Mouse (Mus musculus): ENCODE measurements around the gene Prrt3.

Gene Prrt3

DNA sequence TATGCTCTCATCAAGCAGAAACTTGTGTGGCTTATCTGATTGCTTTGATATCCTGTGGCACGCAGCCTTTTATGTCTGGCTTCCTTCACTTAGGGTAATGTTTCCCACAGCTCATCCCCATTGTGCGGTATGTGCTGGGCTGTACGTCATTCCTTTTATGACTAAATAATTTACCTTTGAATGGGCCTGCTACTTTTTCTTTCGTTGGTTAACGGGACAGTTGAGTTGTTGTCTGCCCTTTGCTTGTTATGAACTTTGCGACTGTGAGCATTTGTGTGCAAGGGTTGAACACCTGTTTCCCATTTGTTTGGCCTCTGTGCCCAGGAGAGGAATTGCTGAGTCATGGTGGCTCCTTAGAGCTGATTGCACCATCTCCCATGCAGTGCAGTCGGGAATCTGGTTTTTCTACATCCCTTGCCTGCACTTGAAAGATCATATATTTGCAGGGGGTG lies 14.6 kb downstream of the Prrt3 start:
- DNase-seq: no peak

DNA sequence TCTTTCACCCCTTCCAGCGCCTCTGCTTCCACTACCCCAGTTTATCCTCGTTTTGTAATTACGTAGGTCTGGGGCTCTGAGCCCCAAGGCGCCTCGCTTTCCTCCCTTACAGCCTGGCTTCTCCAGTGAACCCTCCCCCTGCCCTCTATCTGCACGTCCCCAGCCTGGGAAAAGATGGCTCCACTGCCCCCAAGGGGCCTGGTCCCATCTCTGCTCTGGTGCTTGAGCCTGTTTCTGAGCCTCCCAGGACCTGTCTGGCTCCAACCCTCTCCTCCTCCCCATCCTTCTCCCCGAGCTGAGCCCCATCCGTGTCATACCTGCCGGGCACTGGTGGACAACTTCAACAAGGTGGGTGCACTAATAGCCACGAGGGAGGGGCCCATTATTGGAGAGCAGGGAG lies 18.0 kb downstream of the Prrt3 start:
- DNase-seq: peak; percentile 66

DNA sequence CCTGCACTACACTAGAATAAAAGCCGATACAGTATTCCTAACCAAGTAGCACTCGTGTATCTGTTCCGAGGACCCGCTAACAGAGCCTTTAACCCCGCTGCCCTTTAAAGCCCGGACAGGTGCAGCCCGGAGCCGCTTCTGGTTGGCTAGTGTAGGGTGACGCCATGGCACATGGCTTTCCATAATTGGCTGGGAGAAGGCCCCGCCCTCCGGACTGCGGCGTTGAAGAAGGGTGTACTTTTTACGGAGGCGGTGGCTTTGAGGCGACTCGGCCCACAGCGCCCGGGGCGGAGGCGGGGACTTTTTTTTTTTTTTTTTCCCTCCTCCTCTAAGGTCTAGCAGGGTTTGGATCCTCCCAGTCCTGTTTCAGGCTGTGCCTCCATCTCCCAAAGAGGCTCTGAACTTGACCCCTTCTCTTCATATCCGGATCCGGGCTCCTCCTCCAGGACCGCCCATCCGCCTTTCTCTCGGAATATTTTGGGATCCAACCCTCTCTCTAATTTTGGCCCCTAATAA lies 18.6 kb downstream of the Prrt3 start, which contains the start of gene Creld1:
Gene Creld1 (plus strand): TSS at position 198 of the 516 bp plus-strand sequence.
- peak; percentile 97 for DNase-seq

DNA sequence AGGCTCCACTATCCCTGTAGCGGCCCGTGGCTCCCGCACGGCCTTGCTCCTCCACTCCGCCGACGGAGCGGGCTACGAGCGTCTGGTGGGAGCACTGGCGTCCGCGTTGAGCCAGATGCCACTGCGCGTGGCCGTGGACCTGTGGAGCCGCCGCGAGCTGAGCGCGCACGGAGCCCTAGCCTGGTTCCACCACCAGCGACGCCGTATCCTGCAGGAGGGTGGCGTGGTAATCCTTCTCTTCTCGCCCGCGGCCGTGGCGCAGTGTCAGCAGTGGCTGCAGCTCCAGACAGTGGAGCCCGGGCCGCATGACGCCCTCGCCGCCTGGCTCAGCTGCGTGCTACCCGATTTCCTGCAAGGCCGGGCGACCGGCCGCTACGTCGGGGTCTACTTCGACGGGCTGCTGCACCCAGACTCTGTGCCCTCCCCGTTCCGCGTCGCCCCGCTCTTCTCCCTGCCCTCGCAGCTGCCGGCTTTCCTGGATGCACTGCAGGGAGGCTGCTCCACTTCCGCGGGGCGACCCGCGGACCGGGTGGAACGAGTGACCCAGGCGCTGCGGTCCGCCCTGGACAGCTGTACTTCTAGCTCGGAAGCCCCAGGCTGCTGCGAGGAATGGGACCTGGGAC lies 19.1 kb downstream of the Prrt3 start:
- DNase-seq: no peak

DNA sequence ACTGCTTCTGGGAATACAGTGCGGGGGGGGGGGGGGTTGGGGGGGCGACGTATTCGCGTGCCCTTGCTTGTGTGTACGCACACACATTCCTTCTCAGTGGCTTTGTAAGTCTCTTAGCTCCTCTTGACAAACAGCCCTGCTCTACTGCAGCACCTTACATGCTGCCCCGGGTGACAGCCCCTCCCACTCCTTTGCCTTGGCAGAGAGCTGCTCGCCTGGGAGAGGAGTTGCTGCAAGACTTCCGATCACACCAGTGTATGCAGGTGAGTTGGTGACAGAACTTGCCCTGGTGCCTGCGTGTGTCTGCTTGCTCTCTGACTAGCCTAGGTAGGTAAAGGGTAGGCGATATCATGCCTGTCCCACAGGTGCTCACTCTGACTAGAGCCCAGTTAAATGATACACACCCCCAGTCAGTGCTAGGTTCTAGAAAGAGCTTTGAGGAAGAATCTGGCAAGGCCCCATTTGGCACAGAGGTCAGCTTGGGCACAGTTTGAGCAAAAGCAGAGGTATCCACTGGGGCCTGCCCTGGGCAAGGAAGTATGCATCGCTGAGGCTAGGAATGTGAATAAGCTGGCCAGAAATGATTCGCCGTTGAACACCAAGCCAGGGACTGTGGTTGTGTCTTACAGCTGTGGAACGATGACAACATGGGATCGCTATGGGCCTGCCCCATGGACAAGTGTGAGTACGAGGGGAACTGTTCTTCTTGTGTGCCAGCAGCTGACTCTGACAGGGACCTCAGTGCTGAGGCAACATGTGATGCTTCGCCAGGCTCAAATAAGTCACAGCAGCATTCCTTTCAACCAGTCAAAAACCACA lies 21.0 kb downstream of the Prrt3 start:
- DNase-seq: no peak

DNA sequence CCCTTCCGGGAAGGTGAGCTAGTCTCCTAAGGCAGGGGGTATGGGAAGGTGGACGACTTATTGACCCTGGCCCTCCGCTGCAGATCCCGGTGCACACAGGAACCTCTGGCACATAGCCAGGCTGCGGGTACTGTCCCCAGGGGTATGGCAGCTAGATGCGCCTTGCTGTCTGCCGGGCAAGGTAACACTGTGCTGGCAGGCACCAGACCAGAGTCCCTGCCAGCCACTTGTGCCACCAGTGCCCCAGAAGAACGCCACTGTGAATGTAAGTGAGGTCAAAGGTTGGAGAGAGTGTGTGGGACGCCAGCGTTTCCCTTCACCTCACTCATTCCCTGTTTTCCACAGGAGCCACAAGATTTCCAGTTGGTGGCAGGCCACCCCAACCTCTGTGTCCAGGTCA lies 22.8 kb downstream of the Prrt3 start:
- DNase-seq: no peak

DNA sequence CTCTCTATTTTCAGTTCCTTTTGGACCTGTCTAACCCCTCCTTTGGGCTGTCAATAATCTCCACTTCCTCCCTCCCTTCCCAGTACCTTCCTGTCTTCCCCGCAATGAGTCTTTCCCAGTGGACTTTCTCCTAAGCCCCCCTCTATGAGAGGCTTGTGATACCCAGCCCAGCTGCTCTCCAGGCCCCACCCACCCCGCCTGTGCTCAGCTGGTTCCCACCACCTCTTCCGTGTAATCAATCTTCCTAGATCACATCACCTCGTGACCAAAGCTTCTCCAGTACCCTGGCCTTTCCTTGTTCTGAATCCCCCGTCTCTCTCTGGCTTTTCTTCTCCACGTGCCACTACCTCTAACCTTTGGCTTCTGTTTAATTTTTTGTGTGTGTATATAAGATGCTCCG lies 24.4 kb downstream of the Prrt3 start:
- no peak for DNase-seq

DNA sequence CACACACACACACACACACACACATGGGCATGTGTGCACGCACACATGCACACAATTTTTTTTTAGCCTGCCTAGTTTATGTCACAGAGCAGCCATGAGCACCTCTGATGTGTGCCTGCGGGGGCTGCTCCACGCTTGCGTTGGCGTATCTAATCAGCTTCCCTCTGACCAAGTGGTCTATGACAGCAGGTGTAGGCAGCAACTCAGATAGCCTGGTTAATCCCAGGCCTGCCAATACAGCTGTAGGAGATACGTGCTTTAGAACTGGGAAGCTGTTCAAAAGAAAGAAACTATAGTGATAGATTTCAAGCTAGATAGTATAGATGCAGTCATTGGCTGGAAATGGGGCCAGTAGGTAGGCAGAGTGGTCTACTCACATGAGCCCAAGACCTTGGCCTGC lies 28.0 kb downstream of the Prrt3 start:
- no peak for DNase-seq

DNA sequence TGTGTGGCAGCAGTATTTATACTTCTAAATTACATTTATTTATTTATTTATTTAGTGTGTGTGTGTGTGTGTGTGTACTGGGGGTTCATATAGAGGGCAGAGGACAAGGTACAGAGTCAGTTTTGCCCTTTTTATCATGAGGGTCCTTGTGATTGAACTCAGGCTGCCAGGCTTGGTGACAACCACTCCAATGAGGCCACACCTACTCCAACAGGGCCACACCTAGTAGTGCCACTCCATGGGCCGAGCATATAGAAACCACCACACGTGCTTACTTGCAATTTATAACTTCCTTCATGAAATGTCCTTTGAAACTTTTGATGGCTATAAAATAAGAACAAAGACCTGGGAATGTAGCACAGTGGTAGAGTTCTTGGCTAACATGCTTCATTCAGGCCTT lies 28.5 kb downstream of the Prrt3 start:
- DNase-seq: no peak

DNA sequence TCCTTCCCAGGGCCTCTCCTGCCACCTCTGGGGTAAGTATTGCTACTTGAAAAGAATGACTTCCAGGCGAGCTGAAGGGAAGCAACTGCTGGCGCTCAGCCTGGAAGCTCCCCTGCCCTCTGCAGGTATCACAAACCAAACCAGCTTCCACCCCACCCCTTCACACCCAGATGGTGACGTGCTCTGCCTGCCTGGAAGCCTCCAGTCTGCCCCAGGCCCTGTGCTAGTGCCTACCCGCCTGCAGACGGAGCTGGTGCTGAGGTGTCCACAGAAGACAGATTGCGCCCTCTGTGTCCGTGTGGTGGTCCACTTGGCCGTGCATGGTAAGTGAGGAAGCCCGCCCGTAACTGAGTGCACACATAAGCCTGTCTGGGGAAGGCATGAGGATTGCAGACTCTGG lies 29.7 kb downstream of the Prrt3 start:
- DNase-seq: no peak

DNA sequence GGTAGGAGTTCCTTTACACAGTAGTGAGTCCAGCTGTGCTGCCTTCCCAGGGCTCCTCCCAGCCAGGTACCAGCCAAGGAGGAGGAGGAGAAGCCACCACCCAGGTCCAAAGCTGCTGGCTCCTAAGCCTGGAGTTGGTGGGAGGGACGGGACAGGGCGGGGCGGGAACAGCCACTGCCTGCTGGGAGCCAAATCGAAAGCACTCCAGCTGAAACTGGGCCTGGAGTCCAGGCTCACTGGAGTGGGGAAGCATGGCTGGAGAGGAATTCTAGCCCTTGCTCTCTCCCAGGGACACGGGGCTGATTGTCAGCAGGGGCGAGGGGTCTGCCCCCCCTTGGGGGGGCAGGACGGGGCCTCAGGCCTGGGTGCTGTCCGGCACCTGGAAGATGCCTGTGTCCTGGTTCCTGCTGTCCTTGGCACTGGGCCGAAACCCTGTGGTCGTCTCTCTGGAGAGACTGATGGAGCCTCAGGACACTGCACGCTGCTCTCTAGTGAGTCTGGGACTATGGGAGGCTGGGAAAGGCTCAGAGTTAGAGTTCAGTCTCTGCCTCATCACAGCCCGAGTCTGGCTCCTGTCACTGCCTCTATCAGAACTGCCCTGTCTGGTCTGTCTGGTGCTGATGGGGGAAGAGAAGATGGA lies 30.3 kb downstream of the Prrt3 start, which contains the start of gene Il17rc:
Gene Il17rc (plus strand): TSS at position 131 of the 640 bp plus-strand sequence.
- peak; percentile 39 for DNase-seq

DNA sequence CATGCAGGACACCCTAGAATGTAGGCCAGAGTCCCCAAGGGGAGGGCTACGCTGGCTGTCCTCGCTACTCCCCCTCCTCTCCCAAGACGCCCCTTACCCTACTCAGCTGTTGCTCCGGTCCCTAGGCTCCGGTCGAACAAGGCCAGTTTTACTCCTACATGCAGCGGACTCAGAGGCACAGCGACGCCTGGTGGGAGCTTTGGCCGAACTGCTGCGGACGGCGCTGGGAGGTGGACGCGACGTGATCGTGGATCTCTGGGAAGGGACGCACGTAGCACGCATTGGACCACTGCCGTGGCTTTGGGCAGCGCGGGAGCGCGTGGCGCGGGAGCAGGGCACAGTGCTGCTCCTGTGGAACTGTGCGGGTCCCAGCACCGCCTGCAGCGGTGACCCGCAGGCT lies 32.3 kb downstream of the Prrt3 start:
- DNase-seq: peak; percentile 91

DNA sequence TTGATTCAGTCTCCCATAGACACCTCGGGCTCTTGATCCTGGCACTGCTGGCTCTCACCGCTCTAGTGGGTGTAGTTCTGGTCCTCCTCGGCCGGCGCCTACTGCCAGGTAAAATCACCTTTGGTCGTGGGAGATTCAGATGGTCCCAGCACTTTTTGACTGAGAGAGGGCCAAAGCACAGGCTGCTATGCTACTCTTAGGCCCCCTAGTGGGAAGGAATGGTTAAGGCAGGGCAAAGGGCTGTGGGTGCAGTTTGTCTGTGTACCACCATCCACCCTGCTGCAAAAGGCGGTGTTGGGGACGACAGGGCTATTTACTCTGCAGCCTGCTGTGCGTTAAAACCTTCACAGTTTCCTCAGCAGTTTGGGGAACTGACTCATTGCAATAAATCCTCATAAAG lies 32.7 kb downstream of the Prrt3 start:
- peak; percentile 84 for DNase-seq

DNA sequence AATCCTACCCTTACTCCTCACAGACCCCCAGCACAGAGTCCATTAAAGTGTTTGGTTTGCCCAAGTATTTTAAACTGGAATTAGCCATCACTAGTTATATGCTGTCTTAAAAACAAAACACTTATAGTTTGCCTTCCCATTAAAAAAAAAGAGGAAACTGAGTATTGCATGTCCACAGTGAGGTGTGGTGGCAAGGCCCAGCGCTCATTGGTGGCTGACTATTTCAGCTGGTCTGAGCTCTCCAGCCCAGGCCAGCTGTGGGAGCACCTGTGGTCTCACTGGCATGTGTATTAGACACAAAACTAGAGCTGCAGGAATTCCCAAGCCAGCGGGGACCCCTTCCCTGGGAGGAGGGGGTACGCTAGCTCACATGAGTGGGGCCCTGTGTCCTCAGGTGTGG lies 33.2 kb downstream of the Prrt3 start:
- no peak for DNase-seq

DNA sequence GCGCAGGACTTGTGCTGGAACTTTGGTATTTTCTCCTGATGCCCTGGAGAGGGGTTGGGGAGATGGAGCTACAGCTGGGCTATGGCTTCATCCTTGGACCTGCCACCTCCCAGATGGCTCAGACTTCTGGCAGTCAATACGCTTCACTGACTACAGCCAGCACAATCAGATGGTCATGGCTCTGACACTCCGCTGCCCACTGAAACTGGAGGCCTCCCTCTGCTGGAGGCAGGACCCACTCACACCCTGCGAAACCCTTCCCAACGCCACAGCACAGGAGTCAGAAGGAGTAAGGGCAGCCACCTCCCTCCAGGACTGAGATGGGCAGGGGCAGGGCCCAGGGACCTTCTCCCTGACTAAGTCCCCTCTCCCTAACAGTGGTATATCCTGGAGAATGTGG lies 36.1 kb downstream of the Prrt3 start:
- DNase-seq: peak; percentile 78

DNA sequence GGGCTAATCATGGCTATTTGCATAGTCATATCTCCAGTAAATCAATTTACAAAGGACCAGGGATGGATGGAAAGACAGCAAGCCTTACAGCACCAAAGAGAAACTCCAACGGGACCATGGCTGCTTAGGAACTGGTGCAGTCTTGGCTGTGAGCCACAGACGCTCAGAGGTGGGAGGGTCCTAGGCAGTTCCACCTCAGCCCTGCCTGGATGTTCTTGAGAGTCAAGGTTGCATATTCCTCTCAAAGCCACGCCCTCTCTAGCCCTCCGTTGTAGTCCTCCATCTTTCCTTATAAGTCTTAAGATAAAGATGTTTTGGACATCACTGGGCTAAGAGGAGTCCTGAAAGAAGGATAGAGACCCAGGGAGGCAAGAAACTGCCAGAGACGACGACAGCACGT lies 37.7 kb downstream of the Prrt3 start:
- no peak for DNase-seq

DNA sequence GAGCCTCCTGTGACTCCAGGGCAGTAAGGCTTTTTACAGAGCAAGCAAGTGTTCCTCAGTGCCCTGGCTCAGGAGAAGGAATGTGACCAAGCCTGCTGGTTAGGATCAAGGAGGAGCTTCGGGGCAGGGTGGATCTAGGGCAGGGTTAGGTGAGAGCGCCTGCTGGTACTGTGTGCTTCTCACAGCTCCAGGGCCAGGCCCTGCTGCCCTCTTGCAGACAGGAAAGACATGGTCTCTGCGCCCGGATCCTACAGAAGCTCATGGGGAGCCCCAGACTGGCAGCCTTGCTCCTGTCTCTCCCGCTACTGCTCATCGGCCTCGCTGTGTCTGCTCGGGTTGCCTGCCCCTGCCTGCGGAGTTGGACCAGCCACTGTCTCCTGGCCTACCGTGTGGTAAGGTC lies 43.1 kb downstream of the Prrt3 start:
- no peak for DNase-seq

DNA sequence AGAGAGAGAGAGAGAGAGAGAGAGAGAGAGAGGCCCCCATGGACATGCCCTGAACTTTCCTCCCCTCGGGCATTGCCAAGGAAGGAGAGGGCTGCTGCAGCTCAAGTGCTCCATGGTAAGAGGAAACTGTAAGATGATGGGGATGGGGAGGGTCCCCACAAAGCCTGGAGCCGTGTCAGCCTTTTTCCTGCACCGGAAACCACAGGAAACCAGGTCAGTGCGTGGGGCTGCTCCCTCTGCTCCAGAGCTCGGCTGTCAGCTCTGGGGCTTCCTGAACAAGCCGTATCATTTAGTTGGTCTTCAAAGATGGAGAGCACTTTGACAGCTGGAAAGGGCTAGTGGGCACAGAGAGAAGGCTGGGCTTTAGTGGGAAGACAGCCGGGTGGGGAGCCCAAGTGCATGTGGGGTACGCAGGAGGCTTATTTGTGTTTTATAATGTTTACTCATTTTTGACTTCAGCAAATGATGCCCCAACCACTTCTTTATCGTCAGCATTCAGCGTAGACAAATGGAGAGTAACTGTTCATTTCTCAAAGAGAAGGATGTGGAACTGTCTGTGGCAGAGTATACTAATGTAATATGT lies 43.7 kb downstream of the Prrt3 start, which contains the start of gene Il17re:
Gene Il17re (plus strand): TSS at position 533 of the 583 bp plus-strand sequence.
- DNase-seq: no peak

DNA sequence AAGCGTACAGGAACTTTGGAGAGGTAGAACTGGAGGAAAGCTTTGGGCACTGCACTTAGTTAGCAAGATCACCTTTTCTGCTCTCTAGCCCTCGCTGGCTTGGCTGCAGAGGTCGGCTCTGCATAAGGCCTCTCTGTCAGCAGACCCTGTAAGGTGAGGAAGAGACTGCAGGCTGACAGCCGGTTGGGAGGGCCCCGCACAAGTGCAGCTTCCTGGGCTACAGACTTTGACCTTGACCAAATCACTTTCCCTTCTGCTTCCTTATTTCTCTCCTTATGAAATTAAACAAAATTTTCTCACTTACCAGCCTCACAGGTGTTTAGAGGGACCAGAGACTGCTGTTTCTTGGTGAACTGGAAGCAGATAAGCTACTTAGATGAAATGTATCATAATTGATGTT lies 46.7 kb downstream of the Prrt3 start:
- no peak for DNase-seq

DNA sequence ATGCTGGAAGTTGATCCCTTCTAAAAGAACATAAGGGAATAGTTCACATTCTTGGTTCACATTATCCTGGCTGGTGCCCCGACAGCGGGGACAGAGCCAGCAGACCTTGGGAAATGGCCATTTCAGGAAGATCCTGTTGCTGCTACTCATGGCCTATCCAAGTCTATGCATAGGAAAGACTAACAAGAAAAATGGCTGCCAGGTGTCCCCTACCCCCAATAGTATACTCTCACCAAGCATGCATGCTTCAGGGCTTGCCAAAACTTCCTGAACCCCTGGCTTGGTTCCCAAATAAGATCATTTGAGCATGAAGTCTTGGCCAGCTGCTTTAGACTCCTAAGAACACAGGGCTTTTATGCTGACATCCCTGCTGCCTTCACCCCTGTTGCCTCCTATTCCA lies 49.9 kb downstream of the Prrt3 start:
- no peak for DNase-seq

DNA sequence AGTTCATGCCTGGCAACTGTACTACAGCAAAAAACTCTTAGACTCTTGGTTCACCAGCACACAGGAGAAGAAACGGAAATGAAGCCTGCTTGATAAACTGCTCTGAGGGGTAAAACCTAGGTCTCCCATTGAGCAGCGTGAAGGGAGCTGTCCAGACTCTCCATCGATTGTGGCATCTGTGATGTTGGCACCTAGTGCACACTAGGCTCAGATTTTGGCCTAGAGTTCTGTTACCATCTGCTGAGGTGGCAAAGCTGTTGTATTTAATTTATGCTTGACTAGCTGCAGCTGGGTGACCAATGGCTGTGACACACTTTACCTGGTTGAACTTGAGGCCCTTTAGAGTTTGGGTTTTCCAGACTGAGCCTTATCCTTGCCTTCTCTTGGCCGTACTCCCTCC lies 54.1 kb downstream of the Prrt3 start:
- no peak for DNase-seq

DNA sequence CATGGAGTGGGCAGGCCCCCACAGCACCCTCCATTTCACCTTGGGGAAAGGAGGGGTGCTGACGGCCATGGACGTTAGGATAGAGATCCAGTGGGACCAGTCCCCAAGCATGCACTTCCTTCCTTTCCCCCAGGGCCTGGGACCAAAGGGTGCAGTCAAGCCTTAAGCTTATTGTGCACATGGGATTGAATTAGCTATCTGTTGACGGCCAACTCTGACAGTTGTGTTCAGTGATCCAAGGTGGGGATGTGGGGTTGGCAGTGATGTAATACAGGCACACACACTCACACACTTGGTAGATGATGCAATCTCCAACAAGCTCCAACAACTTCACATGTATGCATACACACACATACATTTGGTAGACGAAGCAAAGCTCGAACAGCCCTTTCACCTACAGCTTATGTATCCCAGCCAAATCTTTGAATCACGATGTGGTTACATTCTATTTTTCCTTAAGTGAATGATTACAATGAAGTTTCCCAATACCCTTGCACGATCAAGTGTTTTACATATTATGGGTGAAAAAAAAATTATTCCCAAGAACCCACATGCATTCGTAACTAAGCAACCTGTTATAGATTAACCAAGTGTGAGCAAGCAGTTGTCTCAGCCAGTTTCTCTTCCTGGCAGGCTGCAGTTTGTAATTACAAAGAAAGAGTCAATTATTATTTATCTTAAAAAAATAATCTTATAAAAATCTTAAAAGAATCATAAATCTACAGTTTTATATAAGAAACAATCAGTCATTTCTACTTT lies 57.3 kb downstream of the Prrt3 start:
- DNase-seq: no peak
